Mouse (Mus musculus) retina, adult 2 months (tissue): Measurements from ENCODE around the gene Nos1.
"Not testable (repeated sequence)": the region's sequence is repeated elsewhere in the genome, so short reads cannot be mapped to it uniquely, and the experiment has no call there.

Experiments
- DNase-seq: peaks from one replicate; pipeline ENCODE4 v3.0.0-alpha.2; 2012; ENCODE audit warnings: low read depth, low spot score

Gene Nos1

DNA sequence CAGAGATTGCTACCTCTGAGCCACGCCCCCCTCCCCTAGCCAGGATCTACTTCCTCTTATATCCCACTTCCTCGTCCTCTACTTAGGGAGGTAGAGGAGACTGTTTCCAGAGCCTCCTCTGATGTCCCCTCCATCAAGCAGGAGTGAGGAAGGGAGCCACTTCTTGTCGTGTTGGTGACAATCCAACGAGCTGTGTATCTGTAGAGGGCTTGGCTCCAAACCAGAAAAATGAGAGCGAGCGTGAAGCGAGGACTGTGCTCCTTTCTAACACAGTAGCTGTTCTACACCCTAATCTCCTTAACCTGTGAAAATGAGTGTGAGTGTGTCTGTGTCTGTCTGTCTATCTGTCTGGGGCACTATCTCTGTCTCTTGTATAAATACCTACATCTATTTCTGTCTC lies 58.7 kb downstream of the Nos1 start:
- DNase-seq, result no peak

DNA sequence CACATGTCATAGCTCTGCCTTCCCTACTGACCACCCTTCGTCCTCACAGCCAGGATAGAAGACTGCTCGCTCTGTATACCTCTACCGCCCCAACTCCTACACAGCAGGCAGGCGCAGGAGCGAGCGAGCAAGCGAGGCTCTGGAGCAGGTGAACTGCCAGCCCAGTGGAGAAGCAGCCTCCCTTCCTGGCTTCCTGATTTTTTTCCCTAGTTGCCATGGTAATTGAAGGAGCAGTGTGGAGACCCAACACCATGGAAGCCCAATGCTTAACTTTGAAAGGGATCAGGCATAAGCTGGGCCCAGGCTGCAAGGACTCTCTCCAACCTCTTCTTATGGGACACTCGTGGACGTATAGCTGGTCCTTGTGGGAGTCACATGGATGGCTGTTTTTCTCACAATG lies 59.4 kb downstream of the Nos1 start:
- DNase-seq, result no peak

- no peak for DNase-seq
These were observed 60.2 kb downstream of the Nos1 start for GRCm38 (mm10) chr5:117840988-117841387.

DNA sequence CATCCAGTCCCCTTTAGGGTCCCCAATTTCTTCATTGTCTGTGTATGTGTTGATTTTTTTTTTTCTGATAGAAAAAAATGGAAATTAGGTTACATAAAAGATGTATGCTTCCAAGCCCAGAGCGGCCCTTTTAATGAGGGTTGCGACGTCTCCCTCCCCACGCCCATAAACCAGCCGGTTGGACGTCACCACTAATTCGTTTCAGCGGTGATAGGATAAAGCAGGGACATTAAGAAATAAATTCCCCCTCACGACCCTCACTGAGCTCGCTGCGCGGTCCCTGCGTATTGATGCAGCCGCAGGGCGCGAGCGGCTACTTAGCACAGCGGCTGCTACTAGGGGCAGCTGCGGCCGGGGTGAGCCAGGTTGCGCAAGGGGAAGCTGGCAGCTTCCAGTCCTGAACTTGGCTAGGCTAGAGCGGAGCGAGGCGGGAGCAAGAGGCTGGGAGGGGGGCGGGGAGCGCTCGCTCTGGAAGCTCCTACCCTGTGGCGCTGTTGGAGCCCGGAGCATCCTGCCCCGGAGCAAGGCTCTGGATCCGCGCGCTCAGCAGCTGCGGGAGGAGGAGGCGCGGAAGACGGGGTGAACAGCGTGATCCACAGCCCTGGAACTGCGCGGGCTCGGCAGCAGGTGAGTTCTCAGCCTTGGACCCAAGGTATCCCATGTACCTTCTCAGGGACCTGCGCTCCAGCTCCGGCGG lies 61.0 kb downstream of the Nos1 start:
- no peak for DNase-seq

- no peak for DNase-seq
These were observed 61.9 kb downstream of the Nos1 start for GRCm38 (mm10) chr5:117842699-117843098.

DNA sequence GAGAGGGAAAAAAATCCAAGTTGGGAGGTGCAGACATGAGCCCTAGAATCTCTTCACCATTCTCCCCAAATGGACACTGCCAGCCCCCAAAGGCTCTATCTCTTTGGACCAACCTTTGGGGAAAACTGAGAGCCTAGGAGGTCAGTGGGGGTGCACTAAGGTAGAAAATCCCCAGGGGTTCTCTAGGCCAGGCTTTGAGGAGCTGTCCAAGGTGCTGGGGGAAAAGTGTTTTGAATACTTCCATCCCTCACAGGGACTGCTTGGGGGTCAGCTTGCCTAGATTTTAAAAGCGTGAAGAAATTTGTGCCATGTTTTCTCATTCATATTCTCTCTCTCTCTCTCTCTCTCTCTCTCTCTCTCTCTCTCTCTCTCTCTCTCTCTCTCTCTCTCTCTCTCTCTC lies 63.8 kb downstream of the Nos1 start:
- no peak for DNase-seq

- no peak for DNase-seq
These were observed 69.6 kb downstream of the Nos1 start for GRCm38 (mm10) chr5:117850474-117850873.

- no peak for DNase-seq
These were observed 72.9 kb downstream of the Nos1 start for GRCm38 (mm10) chr5:117853741-117854140.

DNA sequence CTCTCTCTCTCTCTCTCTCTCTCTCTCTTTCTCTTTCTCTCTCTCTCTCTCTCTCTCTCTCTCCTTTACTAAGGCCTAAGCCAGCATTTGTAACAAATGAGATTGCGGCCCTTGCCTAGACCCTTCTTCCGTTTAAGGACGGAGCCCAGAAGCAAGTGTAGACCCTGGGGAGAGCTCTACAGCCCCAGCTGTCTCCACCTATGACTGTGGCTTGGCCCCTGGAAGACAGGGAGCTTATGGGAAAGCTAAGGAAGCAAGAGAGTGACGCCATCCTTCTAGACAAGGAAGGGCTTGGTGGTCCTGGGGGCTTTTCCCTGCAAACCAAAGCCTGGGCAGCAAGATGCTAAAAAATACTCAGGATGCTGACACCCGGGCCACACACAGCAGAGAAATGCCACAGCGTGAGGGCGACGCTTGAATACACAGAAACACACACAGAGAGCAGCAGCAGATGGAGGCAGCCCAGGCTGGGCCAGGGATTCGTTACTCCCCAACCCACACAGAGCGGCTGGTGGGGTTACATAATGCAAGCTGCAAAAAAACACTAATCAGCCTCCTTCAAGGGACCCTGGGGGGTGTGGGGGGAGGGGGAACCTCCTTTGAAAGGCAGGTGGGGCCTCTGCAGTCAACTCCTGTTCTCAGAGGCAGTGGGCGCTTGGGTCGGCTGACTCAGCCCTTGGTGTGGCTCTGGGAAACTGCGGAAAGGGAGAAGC lies 83.9 kb downstream of the Nos1 start:
- no peak for DNase-seq

- no peak for DNase-seq
These were observed 85.0 kb downstream of the Nos1 start for GRCm38 (mm10) chr5:117865876-117866275.

DNA sequence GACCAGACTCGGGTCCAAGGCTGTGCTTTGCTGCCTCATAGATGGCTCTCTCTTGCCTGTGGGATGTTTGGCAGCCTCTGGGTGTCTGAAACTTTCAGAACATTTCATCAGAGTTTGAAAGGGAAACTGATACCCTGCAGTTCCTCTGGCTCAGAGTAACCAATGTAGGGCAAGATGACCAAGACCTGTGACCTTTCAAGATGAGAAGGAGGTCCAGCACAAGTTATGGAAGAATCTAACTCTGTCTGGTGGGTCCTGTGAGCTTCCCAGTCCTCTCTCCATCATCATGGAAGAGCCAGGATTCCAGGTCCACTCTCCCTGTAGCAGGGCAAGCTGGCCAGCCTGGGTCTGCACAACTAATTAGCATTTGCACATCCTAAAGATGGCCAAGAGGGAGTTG lies 90.8 kb downstream of the Nos1 start:
- DNase-seq, result no peak

DNA sequence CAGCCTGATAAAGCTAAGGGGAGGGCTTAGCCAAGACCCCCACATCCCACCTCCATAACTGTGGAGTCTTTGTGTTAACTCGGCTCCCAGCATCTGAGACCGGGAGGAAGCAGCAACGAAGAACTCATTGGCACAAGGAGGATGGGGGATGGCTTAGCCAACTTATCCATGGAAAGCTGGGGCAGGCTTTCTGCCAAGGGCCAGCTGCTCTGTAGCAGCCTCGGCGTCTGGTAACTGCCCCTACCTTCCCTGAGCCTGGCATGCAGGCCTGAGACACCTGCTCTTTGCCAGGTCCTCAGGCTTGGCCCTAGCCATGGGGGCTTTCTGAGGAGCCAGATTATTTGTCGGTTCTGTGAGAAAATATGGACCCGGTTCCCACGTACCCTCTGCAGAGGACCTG lies 93.0 kb downstream of the Nos1 start:
- DNase-seq, result no peak

DNA sequence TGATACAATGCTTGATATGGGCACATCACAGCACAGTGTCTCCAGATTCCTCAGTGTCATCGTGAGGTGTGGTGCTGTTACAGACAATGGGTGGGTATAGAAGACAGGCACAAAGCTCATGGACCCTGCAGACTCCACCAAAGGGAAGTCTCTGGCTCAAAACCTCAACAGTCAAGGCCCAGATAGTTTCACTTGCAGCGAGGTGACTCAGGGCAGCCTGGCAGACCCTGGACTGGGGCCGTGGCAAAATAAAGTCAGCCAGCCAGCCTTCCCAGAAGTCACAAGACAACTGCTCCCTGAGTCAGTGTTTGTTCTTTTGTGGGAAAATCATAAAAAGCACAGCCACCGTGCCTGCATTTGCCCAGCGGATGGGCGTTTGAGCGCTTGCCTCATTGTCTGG lies 93.4 kb downstream of the Nos1 start:
- DNase-seq, result no peak

DNA sequence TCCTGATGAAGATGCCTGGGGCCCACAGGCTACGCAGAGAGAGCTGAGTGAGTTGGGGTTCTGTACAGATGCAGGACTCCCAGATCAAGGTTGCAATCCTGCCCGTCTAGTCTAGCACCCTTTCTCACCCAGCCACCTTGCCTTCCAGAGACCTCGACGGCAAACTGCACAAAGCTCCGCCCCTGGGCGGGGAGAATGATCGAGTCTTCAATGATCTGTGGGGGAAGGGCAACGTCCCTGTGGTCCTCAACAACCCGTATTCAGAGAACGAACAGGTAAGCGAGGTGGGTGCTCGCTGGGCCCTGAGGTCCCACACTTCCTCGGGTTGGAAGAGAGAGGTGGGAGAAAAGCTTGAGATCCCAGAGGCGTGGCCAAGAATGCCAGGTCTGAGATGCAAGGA lies 98.3 kb downstream of the Nos1 start:
- DNase-seq, result no peak

DNA sequence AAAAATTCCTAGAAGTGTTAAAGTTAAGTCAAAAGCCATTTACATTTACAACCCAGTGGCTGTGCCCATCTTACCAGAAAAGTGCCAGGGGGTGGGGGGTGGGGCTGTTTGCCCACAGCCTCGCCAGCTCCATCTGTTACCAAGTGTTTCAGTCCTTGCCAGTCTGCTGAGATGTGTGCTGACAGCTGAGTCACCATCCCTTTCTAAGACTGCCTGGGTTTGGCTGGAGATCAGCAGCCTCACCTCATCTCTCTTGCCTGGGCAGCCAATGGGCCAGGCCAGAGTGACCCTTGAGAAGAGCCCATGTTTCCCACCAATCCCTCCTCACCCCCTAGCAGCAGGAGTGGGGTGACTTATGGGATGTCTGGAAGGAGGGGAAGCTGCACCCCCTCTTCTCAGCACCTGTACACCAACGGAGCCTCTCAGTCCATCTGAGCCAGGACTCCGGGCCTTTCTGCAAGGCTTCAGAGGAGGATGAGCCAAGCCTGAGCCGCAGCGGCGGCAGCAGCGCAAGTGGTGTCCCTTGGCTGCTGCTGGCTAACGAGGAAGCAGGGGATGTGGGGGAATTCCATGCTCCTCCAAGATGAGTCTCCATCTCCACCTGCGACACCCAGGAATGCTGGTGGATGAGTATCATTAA lies 100.2 kb downstream of the Nos1 start:
- DNase-seq, result no peak

GRCm38 (mm10) chr5:117882411-117882810 lies 101.6 kb downstream of the Nos1 start:
- not testable (repeated sequence) for DNase-seq

GRCm38 (mm10) chr5:117884991-117885390 lies 104.2 kb downstream of the Nos1 start:
- no peak for DNase-seq

- DNase-seq, result no peak
These were observed 107.3 kb downstream of the Nos1 start for GRCm38 (mm10) chr5:117888126-117888525.

DNA sequence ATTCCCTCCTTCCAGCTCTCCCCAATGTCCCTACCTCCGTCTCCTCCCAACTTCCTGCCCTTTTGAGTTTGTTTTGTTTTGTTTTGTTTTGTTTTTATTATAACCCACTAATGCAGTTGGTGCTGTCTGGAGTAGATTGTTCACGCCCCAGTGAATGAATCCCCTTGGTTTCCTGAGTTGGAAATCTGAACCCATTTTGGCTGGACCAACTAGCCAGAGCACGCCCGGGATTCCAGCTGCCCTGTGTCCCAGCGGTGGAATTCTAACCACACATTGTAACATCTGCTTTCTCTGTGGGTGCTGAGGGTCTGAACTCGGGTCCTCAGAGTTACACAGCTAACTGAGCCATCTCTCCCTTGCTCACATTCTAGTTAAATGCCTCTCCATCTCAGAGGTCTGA lies 108.1 kb downstream of the Nos1 start:
- DNase-seq, result no peak

DNA sequence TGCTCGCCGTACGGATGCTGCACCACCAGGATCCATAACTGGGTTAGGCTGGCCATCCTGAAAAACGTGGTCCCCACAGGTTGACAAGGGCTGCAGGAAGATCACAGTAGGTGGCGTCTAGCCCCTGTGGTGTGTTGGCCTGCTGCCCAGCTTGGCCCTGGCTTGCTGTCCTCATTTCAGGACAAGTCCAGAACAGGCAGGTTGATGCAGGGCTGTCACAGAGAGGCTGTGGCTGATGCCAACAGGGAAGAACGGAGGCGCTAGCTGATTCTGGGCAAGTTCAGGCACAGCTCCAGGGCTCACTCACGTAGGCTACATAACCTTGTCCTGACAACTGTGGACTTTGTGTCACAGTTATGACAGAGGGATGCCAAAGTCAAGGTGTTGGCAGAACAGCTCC lies 108.7 kb downstream of the Nos1 start:
- DNase-seq, result no peak

- DNase-seq, result no peak
These were observed 110.0 kb downstream of the Nos1 start for GRCm38 (mm10) chr5:117890871-117891270.

DNA sequence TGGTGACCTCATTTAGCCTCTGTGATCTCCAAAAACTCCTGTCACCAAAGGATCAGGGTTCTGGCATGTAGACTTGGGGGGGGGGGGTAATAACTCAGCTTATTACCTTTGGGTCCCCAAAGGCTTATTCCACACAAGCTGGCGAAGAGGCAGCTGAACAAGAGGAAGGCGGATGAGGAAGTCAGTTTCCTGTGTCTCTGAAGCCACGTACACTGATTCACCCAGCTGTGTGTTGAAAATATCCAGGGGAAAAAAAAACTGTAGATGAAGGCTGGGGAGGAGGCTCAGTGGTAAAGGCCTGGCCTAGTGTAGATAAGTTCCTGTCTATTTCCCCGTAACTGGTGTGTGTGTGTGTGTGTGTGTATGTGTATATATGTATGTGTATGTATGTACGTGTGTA lies 110.7 kb downstream of the Nos1 start:
- no peak for DNase-seq

DNA sequence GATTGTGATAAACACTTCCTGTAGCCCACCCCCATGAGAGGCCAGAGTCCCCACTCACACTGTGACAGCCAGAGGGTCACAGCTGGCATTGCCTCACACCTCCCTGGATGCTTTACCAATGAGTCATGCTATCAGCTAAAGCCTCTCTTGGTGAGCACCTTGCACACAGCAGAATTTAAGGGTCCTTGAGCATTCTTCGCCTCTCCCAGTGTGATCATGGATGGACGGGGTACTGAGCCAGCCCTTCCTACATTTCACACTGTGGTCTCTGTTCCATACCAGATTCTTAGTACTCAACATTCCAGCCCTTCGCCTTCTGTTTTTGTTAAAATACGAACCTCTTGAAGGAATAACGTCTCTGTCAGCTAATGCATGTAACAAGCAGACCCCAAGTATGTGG lies 113.2 kb downstream of the Nos1 start:
- DNase-seq, result no peak
